Mouse (Mus musculus) E14TG2a.4 (cell line): ENCODE results near the gene H2-M10.6.
"Not testable (repeated sequence)": the region's sequence is repeated elsewhere in the genome, so short reads cannot be mapped to it uniquely, and the experiment has no call there.

Source experiments
- H3K27me3 ChIP-seq: 2 replicates; pipeline ENCODE4 v1.6.1; 2014; ENCODE audit warnings: low read length, control low read depth; ENCODE audit not compliant: insufficient read depth
- H3K36me3 ChIP-seq: 2 replicates; pipeline ENCODE4 v1.6.1; 2014; ENCODE audit warnings: low read length, control low read depth; ENCODE audit not compliant: insufficient read depth
- H3K4me1 ChIP-seq: replicated peaks from 2 replicates; pipeline ENCODE4 v1.6.1; 2014; ENCODE audit warnings: low read depth, low read length, control low read depth
- H3K4me3 ChIP-seq: replicated peaks from 2 replicates; pipeline ENCODE4 v1.5.1; 2014; ENCODE audit warnings: mild to moderate bottlenecking, low read length
- H3K9me3 ChIP-seq: 2 replicates; pipeline ENCODE4 v1.6.1; 2014; ENCODE audit warnings: low read length, control low read depth
- CTCF ChIP-seq: conservative IDR thresholded peaks from 2 replicates; pipeline ENCODE4 v1.5.1; 2014; ENCODE audit warnings: low read length
- NANOG ChIP-seq: IDR thresholded peaks from 2 replicates; pipeline ENCODE4 v1.6.1; 2014; ENCODE audit warnings: borderline replicate concordance, low read length, mixed read lengths
- POU5F1 ChIP-seq: IDR thresholded peaks from 2 replicates; pipeline ENCODE4 v1.6.1; 2014; ENCODE audit warnings: low read length, borderline replicate concordance

The H2-M10.6 gene

DNA sequence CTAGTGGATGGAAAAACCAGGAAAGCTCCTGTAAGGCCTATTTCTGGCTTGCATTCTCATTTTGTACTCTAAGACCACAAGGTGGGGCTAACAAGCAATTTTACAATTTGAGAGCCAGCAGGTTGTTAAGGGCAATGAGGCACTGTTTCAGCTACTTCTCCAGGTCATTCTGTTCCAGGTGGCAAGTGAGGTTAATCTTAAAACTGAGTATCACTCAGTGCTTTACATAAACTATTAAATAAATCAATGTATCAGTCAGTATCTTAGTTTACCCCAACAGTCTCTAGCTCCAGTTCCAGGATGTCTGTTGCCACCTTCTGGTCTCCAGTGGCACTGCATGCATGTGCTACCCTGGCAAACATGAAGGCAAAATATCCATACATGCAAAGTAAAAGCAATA is 12.0 kb downstream of the H2-M10.6 start:
- no peak overlapping the region for H3K4me3 ChIP-seq
- no peak; the same call in none of the 2 replicates for TF ChIP-seq CTCF
- TF ChIP-seq POU5F1 = no peak
- TF ChIP-seq NANOG = no peak

DNA sequence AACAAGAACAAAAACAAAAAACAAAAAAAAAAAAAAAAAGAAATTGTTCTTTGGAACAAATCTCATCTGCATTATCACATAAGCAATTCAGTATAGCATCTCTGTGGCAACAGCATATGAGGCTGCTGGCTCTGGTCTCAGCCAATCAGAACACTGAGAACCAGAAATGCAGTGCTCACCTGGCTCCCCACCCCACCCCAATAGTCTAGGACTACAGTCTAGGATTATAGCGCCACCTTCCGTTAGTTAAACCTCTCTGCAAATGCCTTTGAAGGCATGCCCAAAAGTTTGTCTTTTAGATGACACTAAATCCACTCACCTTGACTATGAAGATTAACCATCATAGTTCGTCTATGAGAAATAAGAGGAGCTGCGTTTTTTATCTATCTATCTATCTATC is 13.6 kb downstream of the H2-M10.6 start:
- Histone ChIP-seq H3K9me3 (no peaks in the 10 kb centered on the region), H3K27me3 (peaks cover 4% of the 10 kb centered on the region; the same call in 1 of the 2 replicates), H3K4me1 (no peaks in the 10 kb centered on the region), H3K4me3 (no peak overlapping the region), H3K36me3 (no peaks in the 10 kb centered on the region)
- TF ChIP-seq POU5F1 = no peak
- peak; percentile 46; the same call in 1 of the 2 replicates for TF ChIP-seq CTCF
- TF ChIP-seq NANOG = no peak

More for the DNA sequence above, 12.0 kb downstream of the H2-M10.6 start:
- H3K9me3 ChIP-seq = no peaks in the 10 kb centered on the region
- H3K36me3 ChIP-seq = no peaks in the 10 kb centered on the region
- H3K4me1 ChIP-seq = no peaks in the 10 kb centered on the region
- H3K27me3 ChIP-seq = peaks cover 4% of the 10 kb centered on the region; the same call in 1 of the 2 replicates

DNA sequence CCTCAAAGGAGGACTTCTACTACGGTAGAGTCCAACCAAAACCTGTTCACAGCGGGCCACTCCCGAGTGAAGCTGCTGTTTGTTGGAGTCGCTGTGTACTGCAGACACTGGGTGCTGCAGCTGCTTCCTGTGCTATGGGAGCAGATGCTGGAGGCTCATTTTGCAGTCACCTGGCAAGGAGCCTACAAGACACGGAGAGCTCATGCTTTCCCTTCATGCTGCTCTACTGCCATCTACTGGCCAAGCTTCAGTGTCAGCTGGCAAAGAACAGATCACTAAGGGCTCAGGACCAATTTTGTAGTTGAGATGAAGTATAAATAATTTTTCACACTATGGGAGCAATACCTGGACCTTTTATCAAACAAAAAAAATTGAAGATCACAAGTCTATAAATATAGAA is 14.0 kb downstream of the H2-M10.6 start:
- not testable (repeated sequence) for H3K27me3 ChIP-seq, H3K4me1 ChIP-seq, H3K9me3 ChIP-seq, H3K36me3 ChIP-seq, H3K4me3 ChIP-seq
- peak; percentile 49; the same call in 1 of the 2 replicates for TF ChIP-seq CTCF

DNA sequence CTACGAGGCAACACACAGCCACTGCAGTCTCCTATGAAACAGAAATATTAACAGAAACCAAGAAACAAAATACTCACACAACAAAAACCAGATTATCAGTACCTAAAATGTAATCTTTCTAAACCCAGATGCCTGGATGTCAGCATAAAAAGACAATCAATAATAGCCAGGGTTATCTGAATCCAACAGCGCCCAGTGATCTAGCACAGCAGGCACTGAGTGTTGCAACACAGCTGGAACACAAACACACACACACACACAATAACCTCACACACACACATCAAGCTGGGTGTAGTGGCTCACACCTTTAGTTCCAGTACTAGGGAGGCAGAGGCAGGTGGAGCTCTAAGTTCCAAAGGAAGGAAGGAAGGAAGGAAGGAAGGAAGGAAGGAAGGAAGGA is 16.5 kb downstream of the H2-M10.6 start:
- Histone ChIP-seq H3K4me3 (no peak overlapping the region), H3K27me3 (peaks cover 4% of the 10 kb centered on the region; the same call in 1 of the 2 replicates), H3K36me3 (no peaks in the 10 kb centered on the region), H3K4me1 (peaks cover 20% of the 10 kb centered on the region), H3K9me3 (no peaks in the 10 kb centered on the region)
- TF ChIP-seq POU5F1 (no peak), CTCF (no peak), NANOG (no peak)

DNA sequence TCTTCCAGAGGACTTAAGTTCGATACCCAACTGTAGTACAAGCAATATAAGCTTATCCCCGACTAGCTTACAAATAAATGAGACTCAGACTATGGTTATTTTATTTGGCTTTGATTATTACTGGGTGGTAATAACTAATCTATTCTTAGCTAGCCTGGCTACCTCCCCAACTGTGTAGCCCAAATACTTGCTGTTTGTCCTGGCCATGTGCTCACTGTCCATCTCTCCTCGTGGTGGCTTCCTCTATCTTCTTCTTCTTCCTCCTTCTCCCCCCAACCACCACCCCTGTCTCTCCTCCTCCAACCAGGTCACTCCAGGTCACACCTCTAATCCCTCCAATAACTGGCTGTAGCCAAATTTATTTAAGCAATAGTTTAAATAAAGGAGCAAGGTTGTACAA is 18.5 kb downstream of the H2-M10.6 start:
- Histone ChIP-seq H3K4me1 (peaks cover 23% of the 10 kb centered on the region), H3K27me3 (peaks cover 4% of the 10 kb centered on the region; the same call in 1 of the 2 replicates), H3K9me3 (peaks cover 9% of the 10 kb centered on the region), H3K36me3 (no peaks in the 10 kb centered on the region), H3K4me3 (no peak overlapping the region)
- TF ChIP-seq POU5F1 = no peak
- TF ChIP-seq CTCF = no peak
- no peak for TF ChIP-seq NANOG

DNA sequence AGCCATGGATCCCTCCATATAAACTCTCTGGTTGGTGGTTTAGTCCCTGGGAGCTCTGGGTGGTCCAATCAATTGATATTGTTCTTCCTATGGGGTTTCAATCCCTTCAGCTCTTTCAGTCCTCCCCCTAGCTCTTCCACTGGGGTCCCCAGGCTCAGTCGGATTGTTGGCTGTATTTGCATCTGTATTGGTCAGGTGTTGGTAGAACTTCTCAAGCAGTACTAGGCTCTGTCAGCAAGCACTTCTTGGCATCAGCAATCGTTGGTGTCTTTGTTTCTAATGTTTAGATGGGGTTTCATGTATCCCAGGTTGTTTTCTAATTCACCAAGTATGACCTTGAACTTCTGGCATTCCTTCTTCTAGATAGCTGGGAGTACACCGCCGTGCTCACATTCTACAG is 20.7 kb downstream of the H2-M10.6 start:
- Histone ChIP-seq H3K4me1 (peaks cover 36% of the 10 kb centered on the region), H3K4me3 (no peak overlapping the region), H3K27me3 (peaks cover 4% of the 10 kb centered on the region; the same call in 1 of the 2 replicates), H3K9me3 (peaks cover 9% of the 10 kb centered on the region), H3K36me3 (no peaks in the 10 kb centered on the region)
- no peak for TF ChIP-seq CTCF
- no peak for TF ChIP-seq POU5F1
- peak; percentile 78 for TF ChIP-seq NANOG

DNA sequence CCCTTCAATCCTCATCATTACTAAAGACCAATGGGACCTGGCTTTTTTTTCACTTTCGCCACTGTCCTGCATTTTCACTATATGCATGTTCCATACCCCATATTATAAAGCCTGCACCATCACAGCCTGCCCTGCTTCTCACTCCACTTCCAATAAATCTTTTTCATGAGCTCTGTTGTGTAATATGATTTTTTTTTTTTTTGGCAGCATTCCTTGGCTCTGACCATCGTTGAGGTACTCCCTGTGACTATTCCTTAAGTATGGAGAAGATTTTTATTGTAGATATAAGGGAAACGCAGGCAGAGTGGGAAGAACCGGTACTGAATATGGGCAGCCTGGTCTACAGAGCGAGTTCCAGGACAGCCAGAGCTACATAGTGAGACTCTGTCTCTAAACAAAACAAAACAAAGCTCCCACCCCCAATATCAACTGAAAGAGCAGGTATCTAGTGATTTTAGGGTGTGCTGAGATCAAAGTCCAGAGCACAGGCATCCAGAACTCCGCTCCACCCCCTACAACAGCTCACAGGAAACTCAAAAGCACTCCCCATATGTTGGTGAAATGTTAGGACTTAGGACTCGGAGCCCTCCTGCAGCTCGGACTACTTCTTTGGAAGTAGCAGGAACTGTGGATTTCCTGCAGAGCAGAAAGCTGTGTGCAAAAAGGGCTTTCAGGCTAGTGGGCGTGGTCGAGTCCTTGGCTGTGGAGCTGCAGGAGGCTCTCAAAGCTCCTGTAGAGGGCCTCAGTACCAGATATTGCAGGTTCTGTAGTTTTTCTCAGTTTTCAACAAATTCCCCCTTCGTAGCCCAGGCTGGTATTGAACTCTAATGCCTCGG is 23.8 kb downstream of the H2-M10.6 start:
- TF ChIP-seq NANOG = no peak
- no peak for TF ChIP-seq CTCF
- TF ChIP-seq POU5F1 = no peak
- peaks cover 9% of the 10 kb centered on the region for H3K9me3 ChIP-seq
- H3K27me3 ChIP-seq = no peaks in the 10 kb centered on the region
- H3K4me3 ChIP-seq = peak overlapping the region; percentile 88
- peaks cover 65% of the 10 kb centered on the region for H3K4me1 ChIP-seq
- peaks cover 14% of the 10 kb centered on the region for H3K36me3 ChIP-seq

DNA sequence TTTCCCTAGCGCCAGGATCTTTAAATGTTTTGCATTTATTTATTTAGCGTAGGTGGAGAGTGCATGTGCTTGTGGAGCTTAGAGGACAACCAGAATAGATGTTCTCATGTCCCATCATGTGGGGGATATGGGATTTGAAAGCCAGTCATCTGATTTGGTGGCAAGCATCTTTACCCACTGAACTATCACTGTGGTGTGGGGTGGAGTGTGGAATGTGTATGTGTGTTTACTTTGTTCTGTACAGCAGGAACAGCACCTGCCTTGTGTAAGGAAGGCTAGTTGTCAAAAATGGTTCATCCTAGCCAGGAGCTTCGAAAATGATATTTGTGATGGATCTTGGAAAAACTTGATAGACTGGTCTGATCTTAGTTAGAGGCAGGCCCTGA is 24.4 kb downstream of the H2-M10.6 start:
- Histone ChIP-seq H3K36me3 (peaks cover 16% of the 10 kb centered on the region), H3K9me3 (peaks cover 9% of the 10 kb centered on the region), H3K27me3 (no peaks in the 10 kb centered on the region), H3K4me1 (peaks cover 68% of the 10 kb centered on the region), H3K4me3 (peak overlapping the region; percentile 88)
- no peak for TF ChIP-seq NANOG
- TF ChIP-seq CTCF = no peak
- no peak for TF ChIP-seq POU5F1
